Mouse (Mus musculus) T-helper 2 cell (primary cell): Measurements from ENCODE around the gene Nudt15.
"Not testable (repeated sequence)": the region's sequence is repeated elsewhere in the genome, so short reads cannot be mapped to it uniquely, and the experiment has no call there.

Experiments used
- in situ Hi-C: fragments of 300-600 bp; cut with MboI, MseI; formaldehyde crosslinking; loops from one replicate; pipeline ENCODE4 v1.15.1; 2025; ENCODE audit warnings: high pct_unique_total_duplicates

Gene Nudt15

DNA sequence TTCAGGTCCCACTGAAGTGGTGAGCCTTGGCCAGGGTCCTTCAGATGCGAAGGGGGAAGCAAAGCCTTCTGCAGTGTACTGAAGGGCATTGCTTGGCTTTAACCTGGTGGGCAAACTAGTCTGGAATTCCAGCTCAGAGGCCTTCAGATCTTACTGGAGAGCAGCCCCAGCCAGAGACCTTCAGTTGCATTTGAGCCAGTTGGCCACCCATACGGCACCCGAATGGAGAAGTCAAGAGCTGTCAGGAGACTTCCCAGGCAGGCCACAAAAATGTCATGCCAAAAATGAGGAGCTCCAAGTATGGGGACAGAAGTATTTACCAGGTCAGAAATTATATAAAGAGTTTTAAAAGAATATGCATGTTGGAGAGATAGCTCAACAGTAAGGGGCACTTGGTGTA lies at the start of gene Nudt15:
TSS of gene Nudt15 (minus strand) at position 192 of the 400 bp plus-strand sequence.
- in situ Hi-C loops = no loop called here

DNA sequence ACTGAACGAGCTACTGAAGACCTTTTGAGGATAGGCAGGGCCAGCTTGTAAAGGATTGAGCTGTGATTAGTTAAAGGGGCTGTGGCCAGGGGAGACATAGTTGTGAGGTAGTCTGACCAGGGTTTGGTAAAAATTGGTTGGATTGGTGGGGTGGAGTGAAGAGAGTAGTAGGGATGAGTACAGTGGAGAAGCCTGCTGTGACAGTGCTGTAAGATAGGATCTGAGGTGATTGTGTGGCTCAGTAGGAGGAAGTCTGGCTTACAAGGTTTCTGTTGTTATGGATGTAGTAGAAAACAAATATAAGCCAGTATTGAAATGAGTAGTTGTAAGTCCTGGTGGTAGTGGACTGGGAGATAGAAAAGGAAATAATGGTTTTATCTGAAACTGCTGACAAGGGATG lies 44.1 kb upstream of the Nudt15 start:
- in situ Hi-C loops = no loop called here

DNA sequence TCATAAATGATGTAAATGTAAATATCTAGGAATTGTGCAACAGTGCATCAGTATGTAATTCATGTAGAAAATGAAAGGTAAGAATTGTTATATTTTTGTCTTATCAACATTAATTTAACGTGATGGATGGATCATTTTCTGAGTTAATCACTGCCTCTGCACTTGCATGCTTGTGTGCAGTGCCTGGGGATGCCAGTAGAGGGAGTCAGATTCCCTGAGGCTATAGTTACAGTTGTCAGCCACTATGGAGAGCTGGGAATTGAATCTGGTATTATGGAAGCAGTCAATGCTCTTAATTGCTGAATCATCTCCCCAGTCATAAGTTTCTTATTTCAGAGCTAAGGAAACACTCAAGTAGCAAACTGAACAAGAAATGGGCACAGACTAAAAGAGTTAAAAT lies 40.0 kb upstream of the Nudt15 start:
- in situ Hi-C loops = no loop called here

DNA sequence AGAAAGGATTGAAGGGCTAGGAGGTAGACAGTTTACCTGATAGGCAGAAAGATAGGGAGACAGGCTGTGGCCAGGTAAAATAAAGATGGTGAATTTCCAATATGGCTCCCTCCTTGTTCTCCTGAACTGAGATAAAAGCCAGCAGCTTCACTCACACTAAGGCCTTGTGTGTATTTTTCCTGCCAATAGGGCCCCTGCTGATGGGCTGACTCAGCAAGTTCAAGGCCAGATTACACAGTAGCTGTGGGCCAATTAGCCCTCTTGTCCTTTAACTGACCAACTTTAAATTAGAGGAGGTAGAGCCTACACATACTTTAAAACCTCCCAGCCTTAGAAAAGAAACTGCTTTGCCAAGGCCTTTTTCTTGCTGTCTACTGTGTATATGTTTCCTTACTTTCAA lies 28.3 kb upstream of the Nudt15 start:
- in situ Hi-C loops = no loop called here

DNA sequence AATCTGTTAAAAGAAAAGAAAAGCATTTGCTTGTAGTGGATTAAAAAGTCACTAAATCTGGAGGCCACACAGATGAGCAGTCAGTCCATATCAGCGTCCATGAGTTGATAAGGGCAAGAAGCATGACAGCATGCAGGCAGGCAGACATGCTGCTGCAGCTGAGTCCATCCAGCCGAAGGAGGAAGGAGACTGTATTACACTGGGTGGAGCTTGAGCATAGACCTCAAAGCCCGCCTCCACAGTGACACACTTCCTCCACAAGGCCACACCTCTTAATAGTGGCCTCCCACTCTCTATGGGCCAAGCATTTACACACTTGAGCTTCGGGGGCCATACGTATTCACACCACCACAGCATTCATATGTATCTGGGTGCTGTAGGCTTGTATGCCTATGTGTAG lies 26.0 kb upstream of the Nudt15 start:
- in situ Hi-C loops = no loop called here

DNA sequence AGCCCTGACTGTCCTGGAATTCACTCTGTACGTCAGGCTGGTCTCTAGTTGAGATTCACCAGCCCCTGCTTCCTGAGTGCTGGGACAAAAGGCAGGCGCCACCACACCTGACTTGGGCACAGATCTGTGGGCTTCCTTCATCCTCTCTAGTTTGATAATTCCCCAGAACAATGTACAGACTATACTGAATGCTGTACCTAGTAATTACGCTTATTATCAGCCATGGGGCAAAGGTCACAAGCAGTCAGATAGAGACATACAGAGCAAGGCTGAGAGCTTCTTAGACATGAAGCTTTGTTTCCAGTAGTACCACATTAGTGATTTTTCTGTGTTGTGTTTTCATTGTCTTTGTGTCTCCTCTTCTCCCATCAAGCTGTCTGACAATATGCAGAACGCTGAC lies 23.1 kb upstream of the Nudt15 start:
- in situ Hi-C loops = no loop called here

DNA sequence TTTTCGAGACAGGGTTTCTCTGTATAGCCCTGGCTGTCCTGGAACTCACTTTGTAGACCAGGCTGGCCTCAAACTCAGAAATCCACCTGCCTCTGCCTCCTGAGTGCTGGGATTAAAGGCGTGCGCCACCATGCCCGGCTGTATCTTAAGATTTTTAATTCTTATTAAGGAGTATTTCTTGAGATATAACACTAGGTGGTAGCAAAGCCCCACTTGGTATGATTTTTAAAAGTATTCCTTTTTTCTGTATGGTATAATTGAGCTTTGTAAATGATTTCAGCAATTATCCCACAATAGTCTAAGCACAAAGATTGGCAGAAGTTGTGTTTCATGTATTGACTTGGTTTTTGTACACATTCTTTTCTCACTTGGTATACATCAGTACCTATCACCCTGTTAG lies 21.8 kb upstream of the Nudt15 start:
- in situ Hi-C loops = not testable (repeated sequence)

DNA sequence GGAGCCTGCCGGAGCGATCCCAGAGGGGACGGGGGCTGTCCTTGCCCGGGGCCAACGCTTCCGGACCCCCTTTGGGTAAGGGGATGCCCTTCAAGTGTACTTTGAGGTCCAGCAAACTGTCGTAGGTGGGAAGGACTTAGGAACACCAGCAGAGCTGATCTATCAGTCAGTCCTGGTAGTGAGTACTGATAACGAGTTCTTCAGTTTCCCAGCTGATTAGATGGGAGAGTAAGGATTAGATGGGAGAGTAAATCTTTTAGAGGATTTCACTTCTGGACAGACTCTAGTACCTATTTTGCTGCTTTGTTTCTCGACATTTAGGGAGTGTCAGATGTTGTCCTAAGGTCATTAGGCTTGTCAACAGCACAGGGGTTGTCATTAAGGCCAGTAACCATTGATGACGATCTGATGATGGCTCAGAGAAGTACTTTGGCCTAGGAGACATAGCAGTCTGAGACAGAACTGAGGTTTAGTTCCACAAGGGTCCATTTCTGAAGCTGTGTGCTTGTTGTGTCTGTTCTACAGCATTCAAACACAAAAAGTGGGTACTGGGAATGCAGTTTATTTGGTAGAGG lies 5.2 kb upstream of the Nudt15 start:
- in situ Hi-C loops = no loop called here

DNA sequence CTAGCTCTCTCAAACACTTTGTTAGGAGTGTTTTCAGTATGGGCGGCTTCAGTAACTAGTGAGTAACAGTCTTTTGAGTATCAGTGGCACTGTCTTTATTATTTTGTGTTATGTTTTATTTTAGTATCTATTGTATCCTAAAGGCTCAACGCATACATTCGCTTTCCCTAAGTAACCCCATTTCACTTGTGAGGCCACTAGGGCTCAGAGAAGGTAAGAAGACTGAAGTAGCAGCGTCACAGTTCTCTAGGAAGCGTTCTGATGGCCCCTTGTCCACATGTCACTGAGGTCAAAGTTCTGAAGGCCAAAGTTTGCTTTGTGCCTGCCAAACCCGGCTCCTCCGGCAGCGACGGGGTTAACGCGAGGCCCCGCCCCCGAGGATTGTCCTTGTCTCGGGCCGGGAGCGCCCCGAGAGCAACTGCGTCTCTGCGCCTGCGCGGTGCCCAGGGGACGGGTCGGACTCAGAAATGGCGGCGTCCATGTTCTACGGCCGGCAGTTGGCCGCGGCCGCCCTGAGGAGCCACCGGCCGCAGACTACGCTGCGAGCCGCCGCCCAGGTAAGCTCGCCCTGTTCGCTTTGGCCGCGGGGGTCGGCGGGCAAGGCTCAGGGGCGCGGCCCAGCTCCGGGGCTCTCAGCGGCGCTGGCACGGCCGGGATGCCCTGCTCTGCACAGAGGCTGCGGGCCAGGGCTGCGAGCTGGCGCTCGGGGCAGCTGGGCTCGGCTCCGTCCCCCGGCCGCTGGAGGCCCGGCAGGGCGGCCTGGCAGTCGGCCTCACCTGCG lies 4.5 kb upstream of the Nudt15 start:
- in situ Hi-C loops = no loop called here

DNA sequence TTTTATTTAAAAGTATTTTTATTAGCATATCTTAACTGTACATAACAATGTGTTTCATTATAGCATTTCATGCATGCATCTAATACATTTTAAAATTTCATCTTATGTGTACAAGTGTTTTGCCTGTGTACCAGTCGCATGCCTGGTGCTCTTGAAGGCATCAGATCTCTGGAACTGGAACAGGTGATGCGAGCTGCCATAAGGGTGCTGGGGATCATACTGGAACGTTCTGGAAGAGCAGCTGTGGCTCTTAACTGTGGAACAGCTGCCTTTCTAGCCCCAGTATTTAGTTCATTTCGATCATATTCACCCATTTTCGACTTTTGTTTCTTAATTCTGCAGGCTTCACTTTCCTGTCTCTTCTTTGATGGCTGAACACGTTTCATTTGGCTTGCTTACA lies 3.1 kb upstream of the Nudt15 start:
- in situ Hi-C loops = no loop called here

DNA sequence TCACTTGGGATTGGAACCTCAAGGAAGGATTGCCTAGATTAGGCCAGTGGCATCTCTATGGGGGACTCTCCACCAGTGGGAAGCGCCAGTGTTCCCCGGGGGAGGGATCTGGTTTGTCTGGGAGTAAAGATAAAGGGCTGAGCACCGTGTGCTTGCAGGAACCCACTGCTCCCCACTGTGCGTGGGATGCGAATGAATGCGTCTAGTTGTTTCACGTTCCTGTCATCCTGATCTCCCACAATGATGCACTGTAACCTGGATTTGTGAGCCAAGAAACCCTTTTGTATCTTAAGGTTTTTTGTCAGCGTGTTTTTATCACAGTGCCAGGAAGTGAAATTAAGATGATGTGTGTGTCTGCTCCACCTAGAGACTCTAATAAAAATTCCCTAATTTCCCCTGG lies 2.7 kb upstream of the Nudt15 start:
- in situ Hi-C loops = no loop called here

DNA sequence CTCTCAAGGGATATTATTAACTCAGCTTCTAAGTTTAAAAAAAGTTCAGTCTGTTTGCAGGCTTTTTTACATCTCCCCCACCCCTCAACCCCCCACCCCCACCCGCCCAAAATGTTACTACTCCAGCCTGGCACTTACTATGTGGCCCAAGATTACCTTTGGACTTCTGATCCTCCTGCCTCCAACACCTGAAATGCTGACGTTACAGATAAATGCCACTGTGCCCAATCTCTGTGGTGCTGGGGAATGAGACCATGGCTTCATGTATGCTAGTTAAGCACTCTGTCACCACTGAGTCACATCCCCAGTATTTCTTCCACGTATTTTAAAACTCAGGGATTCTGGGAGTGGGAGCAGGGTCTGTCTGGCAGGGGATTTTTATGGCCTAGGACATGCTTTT lies 2.2 kb upstream of the Nudt15 start:
- in situ Hi-C loops = no loop called here

DNA sequence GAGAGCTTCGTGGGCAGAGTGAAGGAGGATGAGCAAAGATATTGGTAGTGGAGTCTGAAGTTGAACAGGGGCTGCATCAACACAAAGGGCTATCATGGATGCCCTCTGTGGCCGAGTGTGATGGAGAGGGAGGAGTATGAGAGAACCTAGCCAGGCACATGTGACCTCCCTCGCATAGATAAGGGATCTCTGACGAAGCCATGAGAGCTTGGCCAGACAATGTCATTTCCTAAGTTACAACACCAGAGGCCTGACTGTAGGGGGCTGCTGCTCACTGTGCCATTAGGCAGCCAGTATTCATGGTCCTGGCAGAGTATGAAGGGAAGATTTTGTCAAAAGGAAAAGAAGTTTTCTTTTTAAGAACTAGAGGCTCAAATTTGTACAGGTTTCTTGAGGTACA lies 1.0 kb downstream of the Nudt15 start:
- in situ Hi-C loops = no loop called here

DNA sequence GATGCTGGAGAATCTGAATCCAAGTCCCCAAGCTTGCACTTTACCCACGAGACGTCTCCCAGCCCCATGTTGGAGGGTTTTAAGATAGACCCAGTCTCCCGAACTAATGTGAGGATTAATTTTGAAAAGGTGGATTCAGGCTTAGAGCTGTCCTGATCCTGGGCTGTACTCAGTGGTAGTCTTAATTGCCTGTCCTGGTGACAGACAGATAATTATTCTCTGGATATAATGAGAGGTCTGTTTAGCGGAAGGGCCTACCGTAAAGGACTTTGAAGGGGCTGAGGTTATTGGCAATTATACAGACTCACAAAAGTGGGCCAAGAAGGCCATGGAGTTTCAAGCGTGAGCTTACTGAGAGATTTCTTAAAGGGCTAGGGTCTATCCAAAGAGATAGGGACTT lies 4.3 kb downstream of the Nudt15 start:
- in situ Hi-C loops = no loop called here

DNA sequence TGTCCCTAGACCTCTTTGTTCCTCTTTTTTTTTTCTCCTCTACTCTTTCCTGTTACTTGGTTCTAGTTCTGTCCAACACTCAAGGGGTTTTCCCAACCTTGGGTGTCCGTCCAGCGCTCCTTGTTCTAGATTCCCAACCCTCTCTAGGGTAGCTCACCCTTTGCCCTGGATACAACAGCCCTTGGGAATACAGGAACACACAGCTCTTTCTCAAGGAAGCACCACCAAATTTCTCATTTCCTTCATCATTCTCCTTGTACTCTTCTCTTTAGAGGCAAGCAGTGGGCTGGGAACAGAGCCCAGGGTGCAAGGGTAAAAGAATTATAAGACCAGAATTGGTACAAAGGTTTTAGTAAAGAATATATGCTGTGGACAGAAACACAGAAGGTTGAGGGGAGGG lies 12.4 kb downstream of the Nudt15 start:
- in situ Hi-C loops = no loop called here

DNA sequence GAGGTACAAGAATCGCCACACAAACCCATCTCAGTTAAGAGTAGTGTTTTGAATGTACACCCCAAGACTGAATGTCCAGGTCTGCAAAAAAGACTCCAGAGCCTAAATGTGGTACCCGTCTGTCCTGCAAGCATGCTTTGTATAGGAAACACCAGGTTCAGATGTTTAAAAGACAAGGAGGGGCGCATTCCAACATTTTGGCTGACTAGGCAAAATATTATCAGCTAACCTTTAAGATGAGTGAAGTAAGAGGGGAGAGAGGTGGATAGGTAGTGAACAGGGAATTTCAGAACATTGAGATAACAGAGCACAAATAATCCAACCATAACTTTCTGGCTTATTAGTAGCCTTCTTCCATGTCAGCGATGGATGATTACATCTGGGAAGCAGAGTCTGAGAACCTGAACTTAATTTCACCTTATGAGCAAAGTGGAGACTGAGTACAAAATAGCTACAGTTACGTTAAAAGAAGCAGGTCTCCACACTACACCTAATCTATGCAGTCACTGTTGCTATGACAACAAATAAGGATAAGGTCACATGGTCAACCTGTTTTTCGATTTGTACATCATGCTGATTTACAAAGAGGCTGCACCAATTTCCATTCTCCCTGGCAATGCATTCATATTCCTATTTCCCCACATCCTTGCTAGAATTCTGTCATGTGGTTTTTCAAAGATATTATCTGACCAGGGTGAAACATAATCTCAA lies 14.1 kb downstream of the Nudt15 start:
- in situ Hi-C loops = no loop called here

DNA sequence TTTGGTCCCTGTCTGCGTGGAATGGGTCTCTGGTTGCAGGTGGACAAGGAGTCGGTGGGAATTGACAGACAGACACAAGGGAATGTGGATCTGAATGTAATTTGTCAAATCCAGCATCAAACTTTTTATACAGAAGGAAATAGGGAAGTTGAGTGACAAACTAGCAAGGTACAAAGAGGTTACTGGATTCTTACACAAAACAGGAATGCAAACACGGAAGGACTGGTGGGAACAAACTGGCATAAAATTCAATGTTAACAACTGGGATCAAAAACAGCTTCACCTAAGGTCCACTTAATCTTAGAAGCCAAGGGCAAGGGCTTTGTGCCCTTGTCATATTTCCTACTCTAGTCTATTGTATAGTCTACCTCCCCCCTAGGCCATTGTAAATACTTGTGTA lies 19.4 kb downstream of the Nudt15 start:
- in situ Hi-C loops = not testable (repeated sequence)

DNA sequence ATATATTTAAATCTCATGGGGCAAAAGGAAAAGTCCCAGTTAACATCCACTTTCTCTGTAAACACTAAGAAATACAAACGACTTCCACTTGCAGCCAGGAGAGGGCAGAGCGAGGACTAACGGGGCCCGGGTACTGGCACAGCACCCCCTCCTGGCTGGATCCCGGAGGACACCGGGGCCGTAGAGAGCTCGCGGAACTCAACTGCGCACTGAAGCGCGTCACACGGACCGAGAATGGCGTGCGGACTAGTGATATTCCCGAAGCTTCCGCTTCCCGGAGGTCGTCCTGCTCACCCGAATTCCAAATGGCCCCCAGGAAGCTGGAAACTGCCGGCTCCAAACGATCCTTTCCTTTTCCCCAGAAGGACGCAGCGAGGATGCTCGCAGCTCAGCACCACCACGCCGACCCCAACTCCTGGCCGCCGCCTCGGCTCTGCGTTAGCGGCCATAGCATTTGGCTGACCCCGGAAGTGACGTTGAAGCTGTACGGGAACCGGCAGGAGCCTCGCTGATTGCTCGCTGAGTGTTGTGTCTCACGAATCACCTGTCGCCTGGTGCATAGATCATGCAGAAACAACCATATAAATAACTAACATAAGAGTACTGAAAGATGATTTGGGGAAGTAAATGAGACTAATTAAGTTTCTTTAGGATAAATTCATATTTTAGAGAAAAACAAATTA lies 23.1 kb downstream of the Nudt15 start, which contains the start of gene Sucla2:
TSS of gene Sucla2 (plus strand) at position 554 of the 683 bp plus-strand sequence.
- in situ Hi-C loops = no loop called here

DNA sequence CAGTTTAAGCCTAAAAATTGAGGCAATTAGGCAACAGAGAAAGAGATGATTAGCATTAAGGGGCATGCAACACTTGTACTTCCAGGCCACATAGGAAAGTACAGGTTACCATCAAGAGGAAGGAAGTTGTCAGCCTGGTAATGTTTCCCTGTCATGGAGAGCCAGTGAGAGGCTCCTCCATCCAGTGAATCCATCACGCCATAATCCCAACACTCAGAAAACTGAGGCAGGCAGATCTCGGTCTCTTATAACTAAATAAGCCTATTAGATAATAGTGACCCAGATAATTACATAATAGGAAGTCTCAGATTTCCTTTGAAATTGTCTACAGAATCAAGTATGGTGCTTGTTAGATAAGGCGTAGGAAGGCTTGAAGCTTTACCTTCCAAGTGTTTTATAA lies 23.9 kb downstream of the Nudt15 start:
- in situ Hi-C loops = no loop called here

DNA sequence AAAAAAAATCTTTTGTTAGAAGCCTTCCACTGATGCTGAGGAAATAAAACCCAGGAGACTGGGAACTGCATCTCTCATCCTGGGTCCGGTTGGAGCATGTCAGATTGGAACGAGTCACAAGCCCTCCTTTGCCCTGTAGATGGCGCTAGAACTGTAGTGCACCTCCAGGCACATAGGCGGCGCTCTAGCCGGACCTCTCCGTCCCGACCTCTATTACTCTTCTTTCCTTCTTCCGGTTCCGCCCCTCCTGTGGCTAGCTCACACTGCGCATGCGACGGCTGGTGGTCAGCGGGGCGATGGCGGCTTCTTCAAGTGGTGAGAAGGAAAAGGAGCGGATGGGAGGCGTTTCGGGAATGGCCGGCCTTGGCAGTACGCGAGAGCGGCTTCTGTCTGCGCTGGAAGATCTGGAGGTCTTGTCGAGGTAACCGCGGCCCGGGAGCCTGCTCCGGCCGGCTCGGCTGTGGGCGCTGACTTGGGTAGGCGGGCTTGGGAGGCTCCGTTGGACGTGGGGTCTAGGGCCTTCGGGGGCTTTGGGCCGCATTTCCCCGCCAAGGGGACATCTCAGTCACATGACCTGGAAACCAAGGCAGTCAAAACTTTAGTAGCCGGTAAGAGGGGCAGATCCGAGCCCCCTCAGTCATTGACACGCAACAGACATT lies 38.1 kb downstream of the Nudt15 start, which contains the start of gene Med4:
TSS of gene Med4 (plus strand) at position 261 of the 659 bp plus-strand sequence.
- in situ Hi-C loops = loop anchor here (10.0 kb wide), 2 partner anchors 185 to 395 kb away; partner anchors contain the start of gene Rb1

DNA sequence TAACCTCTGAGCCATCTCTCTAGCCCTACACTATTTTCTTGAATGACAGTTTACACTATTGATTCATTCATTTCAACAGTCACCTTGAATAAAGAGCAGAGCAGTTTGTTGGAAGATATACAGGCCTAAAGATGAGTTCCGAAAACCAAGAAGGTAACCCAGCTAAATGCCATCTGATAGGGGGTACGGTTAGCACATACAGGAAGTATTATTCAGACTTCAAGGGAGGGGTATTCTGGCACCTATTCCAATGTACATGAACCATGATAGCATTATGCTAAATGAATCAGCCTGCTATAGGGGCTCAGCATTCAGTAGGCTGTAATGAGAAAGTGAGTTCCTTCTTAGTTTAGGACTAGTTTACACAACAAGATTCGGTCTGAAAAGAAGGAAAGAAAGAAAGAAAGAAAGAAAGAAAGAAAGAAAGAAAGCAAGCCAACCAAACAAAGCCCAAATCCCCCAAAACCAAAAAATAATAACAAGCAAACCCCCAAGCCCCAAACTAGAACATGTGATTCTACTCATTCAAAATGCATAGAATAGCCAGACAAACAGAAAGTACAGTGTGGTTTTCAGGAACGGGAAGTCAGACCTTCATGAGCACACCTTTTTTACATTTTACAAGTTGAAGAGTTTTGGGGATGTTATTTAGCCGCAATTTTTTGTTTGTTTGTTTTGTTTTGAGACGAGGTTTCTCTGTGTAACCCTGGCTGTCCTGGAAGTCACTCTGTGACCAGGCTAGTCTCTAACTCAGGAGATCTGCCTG lies 39.2 kb downstream of the Nudt15 start:
- in situ Hi-C loops = loop anchor here (10.0 kb wide), 1 partner anchor 184 kb away; the partner anchor contains the start of gene Rb1
